Mouse (Mus musculus) midbrain, embryonic 14.5 days (tissue): ENCODE results near the gene Msh5. TPM values are rescaled to one million over a fixed set of nuclear protein-coding genes. Genes with fewer than 3 reads are reported as not detected.
"Not testable (repeated sequence)": the region's sequence is repeated elsewhere in the genome, so short reads cannot be mapped to it uniquely, and the experiment has no call there.

Experiments
- ATAC-seq: fragments of 200-750 bp; cut with Nextera tagmentation; 2 replicates; pipeline ENCODE4 v1.8.0; 2017; ENCODE audit warnings: moderate number of reproducible peaks, moderate library complexity; ENCODE audit not compliant: low FRiP score, low TSS enrichment
- DNase-seq: peaks from one replicate; pipeline ENCODE4 v3.0.0-alpha.2; 2015
- H3K27ac ChIP-seq: fragments of 300-500 bp; sonication (generic); replicated peaks from 2 replicates; pipeline ENCODE4 v1.5.1; 2014; ENCODE audit warnings: mild to moderate bottlenecking, low read depth, low read length, moderate library complexity
- H3K27me3 ChIP-seq: fragments of 300-500 bp; sonication (generic); 2 replicates; pipeline ENCODE4 v1.6.1; 2014; ENCODE audit warnings: low read length, control low read depth, mixed read lengths; ENCODE audit not compliant: control insufficient read depth, insufficient read depth
- H3K36me3 ChIP-seq: fragments of 300-500 bp; sonication (generic); 2 replicates; pipeline ENCODE4 v1.6.1; 2014; ENCODE audit warnings: low read length, control low read depth; ENCODE audit not compliant: control insufficient read depth, insufficient read depth
- H3K4me1 ChIP-seq: fragments of 300-500 bp; sonication (generic); 2 replicates; pipeline ENCODE4 v1.6.1; 2014; ENCODE audit warnings: mild to moderate bottlenecking, antibody characterized with exemption, low read length, control low read depth; ENCODE audit not compliant: control insufficient read depth, insufficient read depth
- H3K4me2 ChIP-seq: fragments of 300-500 bp; sonication (generic); 2 replicates; pipeline ENCODE4 v1.6.1; 2014; ENCODE audit warnings: mild to moderate bottlenecking, low read length, moderate library complexity
- H3K4me3 ChIP-seq: fragments of 300-500 bp; sonication (generic); replicated peaks from 2 replicates; pipeline ENCODE4 v1.5.1; 2014; ENCODE audit warnings: low read depth, low read length
- H3K9ac ChIP-seq: fragments of 300-500 bp; sonication (generic); replicated peaks from 2 replicates; pipeline ENCODE4 v1.6.1; 2014; ENCODE audit warnings: mild to moderate bottlenecking, low read length, moderate library complexity
- H3K9me3 ChIP-seq: fragments of 300-500 bp; sonication (generic); 2 replicates; pipeline ENCODE4 v1.6.1; 2016; ENCODE audit warnings: low read length, control low read depth, mixed read lengths; ENCODE audit not compliant: control insufficient read depth
- WGBS: fragments of 180-500 bp; shearing (Covaris S2); extraction: QIAGEN DNeasy Blood & Tissue Kit; methylation state at CpG from one replicate; pipeline ENCODE4 v1.1.7; 2014; 5-methylcytosine and 5-hydroxymethylcytosine counted together
- polyA plus RNA-seq: library from polyadenylated mRNA; unstranded; fragments of >200 nt; fragmentation: Nextera tagmentation; extraction: Ambion mirVana; gene quantifications from 2 replicates; pipeline ENCODE4 v1.2.1, GENCODE M21; 2014

Msh5 gene
- polyA plus RNA-seq, 1 experiment from 2014 or later, result 2.8 TPM

DNA sequence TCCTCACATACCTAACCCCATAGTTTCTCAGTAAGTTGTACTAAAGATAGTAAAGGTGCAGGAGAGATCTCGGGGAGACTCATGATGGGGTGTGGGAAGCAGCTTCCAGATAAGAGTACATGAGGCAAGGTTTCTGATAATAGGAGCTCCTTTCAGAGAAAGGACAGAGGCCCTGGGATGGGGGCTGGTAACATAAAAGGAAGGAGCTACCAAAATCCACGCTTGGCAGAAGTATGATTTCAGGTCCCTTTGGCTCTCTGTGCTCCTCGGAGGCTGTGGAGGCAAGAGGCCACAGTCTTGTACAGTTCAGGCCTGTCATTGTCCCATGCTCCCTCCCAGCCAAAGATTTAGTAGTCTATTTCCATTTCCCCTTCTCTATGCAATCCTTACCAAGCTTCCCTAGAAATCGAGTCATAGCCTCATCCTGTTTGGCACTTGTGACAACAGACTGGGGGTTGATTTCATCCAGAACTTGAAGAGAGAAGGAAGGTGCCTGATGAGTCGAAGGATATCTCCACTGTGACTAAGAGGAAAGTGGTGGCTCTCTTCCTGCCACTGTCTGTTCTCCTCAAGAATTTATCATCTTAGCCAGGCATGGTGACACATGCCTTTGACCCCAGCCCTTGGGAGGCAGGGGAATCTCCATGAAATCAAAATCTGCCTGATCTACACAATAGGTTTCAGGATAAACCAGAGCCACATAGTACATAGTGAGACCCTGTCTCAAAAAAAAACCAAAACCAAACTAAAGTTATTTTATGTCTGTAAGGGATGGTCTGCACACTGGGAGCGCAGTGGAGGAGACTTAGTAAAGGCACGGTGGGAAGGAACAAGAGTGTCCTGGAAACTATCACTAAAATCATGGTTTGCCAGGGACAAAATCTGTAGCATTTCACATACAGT lies 1.4 kb downstream of the Msh5 start:
- peak overlapping the region; percentile 91 for H3K4me2 ChIP-seq
- peaks cover 16% of the 10 kb centered on the region for H3K4me1 ChIP-seq
- H3K9ac ChIP-seq, result no peak overlapping the region; the same call in 1 of the 2 replicates
- no peaks in the 10 kb centered on the region for H3K36me3 ChIP-seq
- no peaks in the 10 kb centered on the region for H3K27me3 ChIP-seq
- WGBS, result 92% methylated on average over 7 of the region's 7 CpGs
- DNase-seq (no peak), ATAC-seq (no peak)
- H3K9me3 ChIP-seq, result no peaks in the 10 kb centered on the region
- peak overlapping the region; percentile 51; the same call in 1 of the 2 replicates for H3K4me3 ChIP-seq
- H3K27ac ChIP-seq, result no peak overlapping the region

DNA sequence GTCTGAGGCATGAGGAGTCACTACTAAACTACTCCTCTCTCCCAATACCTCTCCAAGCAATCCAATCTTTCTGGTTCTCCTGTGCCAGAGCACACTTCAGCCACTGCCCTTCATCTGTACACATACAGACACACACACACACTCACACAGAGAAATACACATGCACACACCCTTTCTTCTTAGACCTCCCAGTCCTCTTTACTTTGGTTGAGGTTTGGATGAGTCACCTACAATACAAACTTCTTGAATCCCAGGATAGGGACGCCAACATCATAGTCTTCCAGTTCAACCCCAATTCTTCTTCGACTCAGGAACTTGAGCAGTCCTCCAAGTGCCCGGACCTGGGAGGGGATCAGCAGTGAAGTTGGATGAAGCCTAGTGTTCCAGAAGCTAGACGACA lies 2.8 kb downstream of the Msh5 start:
- DNase-seq (no peak), ATAC-seq (no peak)
- Histone ChIP-seq H3K27me3 (no peaks in the 10 kb centered on the region), H3K9me3 (no peaks in the 10 kb centered on the region), H3K4me2 (no peak overlapping the region), H3K9ac (no peak overlapping the region), H3K4me1 (peaks cover 13% of the 10 kb centered on the region), H3K4me3 (no peak overlapping the region), H3K27ac (no peak overlapping the region), H3K36me3 (no peaks in the 10 kb centered on the region)
- WGBS, result 91% methylated on average over 4 of the region's 4 CpGs

DNA sequence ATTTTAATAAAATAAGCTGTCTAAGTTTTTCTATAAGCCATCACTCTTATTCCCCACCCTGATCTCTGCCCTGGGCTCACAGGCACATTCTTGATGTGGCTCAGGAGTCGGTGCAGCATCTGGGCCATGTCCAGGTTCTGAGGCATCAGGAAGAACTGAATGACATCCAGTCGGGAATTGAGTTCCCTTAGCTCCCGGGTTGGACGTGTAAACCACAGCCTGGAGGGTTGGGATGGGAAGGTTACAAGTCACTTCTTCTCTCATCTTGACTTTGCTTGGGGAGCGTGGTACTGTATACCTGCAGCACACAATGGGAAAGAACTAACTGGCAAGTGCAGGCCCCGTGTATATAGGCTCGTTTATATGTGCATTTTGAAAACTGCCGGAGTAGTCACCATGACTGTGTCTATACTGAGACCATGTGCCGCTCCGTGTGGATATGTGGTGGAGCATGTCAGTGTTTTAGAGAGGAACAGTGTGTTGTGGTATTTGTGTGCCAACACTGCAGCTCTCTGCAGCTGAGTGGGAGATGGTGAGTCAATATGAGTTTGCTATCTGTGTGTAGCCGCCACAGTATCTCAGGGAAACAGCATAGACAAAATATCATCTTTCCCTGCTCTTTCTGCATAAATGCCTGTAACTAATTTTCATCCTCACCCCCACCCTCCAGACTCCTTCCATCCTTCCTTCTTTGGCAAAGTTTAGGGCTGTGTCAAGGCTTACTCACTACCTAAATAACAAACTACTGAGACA lies 7.2 kb downstream of the Msh5 start:
- no peak for ATAC-seq
- Histone ChIP-seq H3K4me3 (no peak overlapping the region), H3K27ac (no peak overlapping the region), H3K4me1 (no peaks in the 10 kb centered on the region), H3K9ac (no peak overlapping the region), H3K9me3 (no peaks in the 10 kb centered on the region), H3K4me2 (no peak overlapping the region), H3K36me3 (no peaks in the 10 kb centered on the region), H3K27me3 (no peaks in the 10 kb centered on the region)
- no peak for DNase-seq
- WGBS, result 87% methylated on average over 11 of the region's 11 CpGs

DNA sequence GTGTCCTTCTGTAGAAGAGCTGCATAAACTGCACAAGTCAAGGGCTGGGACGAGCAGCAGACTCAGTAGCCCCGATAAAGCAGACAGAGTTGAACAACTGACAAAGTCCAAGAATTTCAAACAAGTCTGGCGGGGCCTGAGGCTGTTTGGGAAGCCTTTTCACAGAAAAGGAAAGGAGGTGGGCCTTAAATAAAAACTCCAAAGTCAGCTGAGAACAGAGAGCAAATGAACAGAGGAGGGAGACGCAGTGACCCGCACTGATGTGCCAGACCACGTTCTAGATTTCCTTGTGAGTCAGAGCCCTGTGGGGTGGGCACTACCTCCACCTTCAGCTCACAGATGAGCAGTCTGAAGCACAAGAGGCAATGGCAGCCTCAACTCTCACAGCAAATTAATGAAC lies 11.6 kb downstream of the Msh5 start:
- WGBS, result 86% methylated on average over 6 of the region's 6 CpGs
- Histone ChIP-seq H3K27ac (no peak overlapping the region), H3K4me1 (peaks cover 3% of the 10 kb centered on the region; the same call in 1 of the 2 replicates), H3K4me3 (no peak overlapping the region), H3K9ac (no peak overlapping the region), H3K36me3 (no peaks in the 10 kb centered on the region), H3K27me3 (no peaks in the 10 kb centered on the region), H3K4me2 (no peak overlapping the region), H3K9me3 (no peaks in the 10 kb centered on the region)
- DNase-seq (no peak), ATAC-seq (no peak)

DNA sequence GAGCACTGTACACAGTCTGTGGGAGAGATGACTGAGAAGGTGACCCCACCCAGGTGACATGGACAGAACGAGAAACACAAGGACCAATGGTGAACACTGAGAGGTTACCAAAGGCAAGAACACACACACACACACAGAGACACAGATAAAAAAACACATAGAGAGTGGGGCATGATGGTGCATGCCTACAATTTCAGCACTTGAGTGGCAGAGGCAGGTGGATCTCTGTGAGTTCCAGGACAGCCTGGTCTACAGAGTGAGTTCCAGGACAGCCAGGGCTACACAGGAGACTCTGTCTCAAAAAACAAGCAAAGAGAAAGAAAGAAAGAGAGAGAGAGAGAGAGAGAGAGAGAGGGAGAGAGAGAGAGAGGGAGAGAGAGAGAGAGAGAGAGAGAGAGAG lies 12.8 kb downstream of the Msh5 start:
- not testable (repeated sequence) for DNase-seq, H3K27me3 ChIP-seq, H3K4me1 ChIP-seq, H3K9ac ChIP-seq, H3K4me3 ChIP-seq, H3K36me3 ChIP-seq, H3K9me3 ChIP-seq, H3K4me2 ChIP-seq, H3K27ac ChIP-seq, ATAC-seq
- 76% methylated on average over 1 of the region's 1 CpGs for WGBS

DNA sequence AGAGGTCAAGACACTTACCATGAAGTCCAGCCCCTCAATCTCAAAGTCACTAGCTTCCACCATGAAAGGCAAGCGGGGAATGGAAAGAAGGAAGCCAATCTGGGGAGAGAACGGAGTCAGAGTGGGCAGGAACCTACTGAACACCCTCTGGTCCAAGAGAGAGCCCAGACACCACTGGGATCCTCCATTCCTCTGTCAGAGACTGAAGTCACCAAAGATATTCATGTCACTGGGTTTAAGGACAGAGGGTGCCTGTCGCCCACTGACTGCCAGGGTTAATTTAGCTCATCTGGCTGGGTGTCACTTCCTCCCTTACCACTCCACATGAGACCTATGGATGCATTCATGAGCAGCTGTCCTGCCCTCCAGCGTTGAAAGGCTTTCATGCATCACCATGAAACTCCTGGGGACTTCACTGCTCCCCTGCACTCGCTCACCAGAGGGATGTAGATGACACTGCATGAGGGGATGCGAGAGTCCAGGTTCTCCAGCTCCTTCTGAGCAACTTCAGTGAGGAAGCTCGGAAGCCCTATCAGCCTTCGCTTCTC lies 14.1 kb downstream of the Msh5 start:
- ATAC-seq, result no peak

DNA sequence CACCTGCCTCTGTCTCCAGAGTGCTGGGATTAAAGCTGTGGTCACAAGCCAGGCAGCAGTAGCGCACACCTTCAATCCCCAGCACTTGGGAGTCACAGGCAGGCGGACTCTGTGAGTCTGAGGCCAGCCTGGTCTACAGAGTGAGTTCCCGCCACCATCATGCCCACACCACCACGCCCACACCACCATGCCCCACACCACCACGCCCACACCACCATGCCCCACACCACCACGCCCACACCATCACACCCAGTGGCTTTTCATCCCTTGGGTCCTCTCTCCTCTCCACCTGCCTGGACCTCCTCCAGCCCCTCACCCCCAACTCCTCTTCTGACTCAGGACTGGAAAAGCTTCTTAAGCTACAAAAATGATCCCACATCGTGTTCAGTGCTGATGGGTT lies 14.7 kb downstream of the Msh5 start:
- Histone ChIP-seq H3K9me3 (no peaks in the 10 kb centered on the region), H3K27ac (no peak overlapping the region), H3K4me1 (peaks cover 8% of the 10 kb centered on the region; the same call in 1 of the 2 replicates), H3K4me3 (no peak overlapping the region), H3K4me2 (no peak overlapping the region), H3K9ac (no peak overlapping the region), H3K27me3 (no peaks in the 10 kb centered on the region), H3K36me3 (no peaks in the 10 kb centered on the region)
- 88% methylated on average over 7 of the region's 7 CpGs for WGBS
- ATAC-seq (no peak), DNase-seq (no peak)

More for the DNA sequence above, 14.1 kb downstream of the Msh5 start:
- no peak for DNase-seq
- Histone ChIP-seq H3K27me3 (no peaks in the 10 kb centered on the region), H3K9me3 (no peaks in the 10 kb centered on the region), H3K27ac (no peak overlapping the region), H3K4me1 (peaks cover 8% of the 10 kb centered on the region; the same call in 1 of the 2 replicates), H3K4me2 (no peak overlapping the region), H3K36me3 (no peaks in the 10 kb centered on the region), H3K4me3 (no peak overlapping the region), H3K9ac (no peak overlapping the region)
- WGBS, result 69% methylated on average over 8 of the region's 8 CpGs

DNA sequence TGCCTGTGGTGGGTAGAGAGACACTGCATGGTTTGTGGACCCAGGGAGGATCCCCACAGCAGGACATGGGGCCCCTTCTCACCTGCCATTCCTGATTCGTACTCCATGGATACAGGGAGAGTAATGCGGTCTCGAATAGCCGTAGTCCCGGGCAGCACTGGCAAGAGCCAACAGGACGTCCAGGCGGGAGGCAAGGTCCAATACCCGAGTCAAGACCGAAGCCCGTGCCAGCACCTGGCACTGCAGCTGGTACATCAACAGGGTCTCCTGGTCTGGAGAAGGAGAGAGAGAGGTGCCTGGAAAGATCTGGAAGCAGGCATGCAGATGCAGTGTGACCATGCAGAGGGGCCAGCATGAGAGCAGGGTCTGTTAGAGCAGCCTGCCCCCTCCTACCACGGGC lies 15.3 kb downstream of the Msh5 start:
- H3K4me3 ChIP-seq, result no peak overlapping the region
- no peaks in the 10 kb centered on the region for H3K27me3 ChIP-seq
- no peak overlapping the region for H3K27ac ChIP-seq
- 93% methylated on average over 11 of the region's 11 CpGs for WGBS
- ATAC-seq (no peak), DNase-seq (no peak)
- no peaks in the 10 kb centered on the region for H3K9me3 ChIP-seq
- H3K4me1 ChIP-seq, result peaks cover 8% of the 10 kb centered on the region; the same call in 1 of the 2 replicates
- no peak overlapping the region for H3K4me2 ChIP-seq
- no peak overlapping the region for H3K9ac ChIP-seq
- no peaks in the 10 kb centered on the region for H3K36me3 ChIP-seq
